In the genomic region with DNA sequence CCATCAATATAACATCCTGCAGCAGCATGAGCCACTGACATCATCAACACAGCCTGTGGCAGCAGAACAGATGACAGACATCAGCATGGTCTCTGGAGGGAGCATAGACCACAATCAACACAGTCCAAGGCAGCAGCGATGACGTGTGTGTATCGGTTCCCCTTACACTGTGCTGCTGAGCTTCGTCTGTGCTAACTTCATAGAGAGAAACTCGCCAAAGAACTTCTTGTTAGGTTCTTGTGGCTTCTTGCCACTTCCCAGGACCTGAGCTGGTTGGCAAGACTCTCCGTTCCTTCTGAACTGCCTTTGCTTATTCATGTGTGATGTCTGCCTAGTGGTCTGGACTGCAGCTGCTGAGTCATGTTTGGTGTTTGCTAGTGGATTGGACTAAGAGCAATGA, we compare ENCODE assay signal across 19 mouse cellular contexts. TPM values are rescaled to one million over a fixed set of nuclear protein-coding genes. Genes with fewer than 3 reads are reported as not detected.
DNase-seq lines count a peak whose midpoint lies in the region; ATAC-seq and TF ChIP-seq lines count a peak whose summit lies in the region.
"Had no signal": no experiment of that assay in that cellular context is flagged by ENCODE, and none has a peak within 500 bp of the region (broad histone marks: within the 10 kb centered on the region; RNA-seq: fewer than 3 reads in every experiment).

No protein-coding gene starts in this region.

- no peak for TF ChIP-seq CTCF in MEL (IDR thresholded peaks at IDR 0.05 in 2 of 3, conservative IDR thresholded peaks at IDR 0.05 in 1 of 3; ENCODE audit: control insufficient read depth in 1 of 3, insufficient read depth in 1 of 3, low read depth in 2 of 3, low read length in 3 of 3, poor library complexity in 1 of 3, severe bottlenecking in 1 of 3)

- ATAC-seq in granulocyte monocyte progenitor cell, adult 5-6 weeks (replicated peaks; ENCODE audit: poor library complexity, severe bottlenecking): peak; percentile 50
- no peak for ATAC-seq in megakaryocyte-erythroid progenitor cell, adult 5-6 weeks (replicated peaks; ENCODE audit: low FRiP score, low TSS enrichment, poor library complexity, severe bottlenecking)
- ATAC-seq in forebrain, embryonic 13.5 days: no peak
- ATAC-seq in frontal cortex, adult (ENCODE audit: low TSS enrichment): no peak
- ATAC-seq: midbrain, embryonic 15.5 days had no signal

- TF ChIP-seq EP300 in MEL (IDR thresholded peaks at IDR 0.05; ENCODE audit: low read depth in 1 of 2, low read length in 2 of 2): peak in 1 of 2 experiments; percentile 51; a peak in 1 of 4 replicates

- WGBS in forebrain, embryonic 13.5 days: 91% methylated on average over 6 of the region's 6 CpGs

- no peaks in the 10 kb centered on the region for H3K9me3 ChIP-seq in MEL (replicated peaks; ENCODE audit: insufficient read depth, low read length)
- peaks cover 17% of the 10 kb centered on the region for H3K9me3 ChIP-seq in forebrain, embryonic 13.5 days (replicated peaks)

- TF ChIP-seq POLR2A in MEL (IDR thresholded peaks at IDR 0.05; ENCODE audit: control insufficient read depth in 1 of 2, insufficient read depth in 1 of 2, low read depth in 1 of 2, low read length in 2 of 2, poor library complexity in 1 of 2): no peak

- no peak overlapping the region for H3K4me2 ChIP-seq in forebrain, embryonic 13.5 days
- H3K4me2 ChIP-seq: embryonic facial prominence, embryonic 12.5 days; hindbrain, embryonic 15.5 days; limb, embryonic 12.5 days; liver, embryonic 11.5 days; midbrain, embryonic 15.5 days had no signal

- peak; percentile 29 to 53 for DNase-seq in kidney, postnatal 36 days
- no peak for DNase-seq in kidney, postnatal 10 days
- peak; percentile 81 for DNase-seq in MEL (ENCODE audit: low read depth, low spot score)
- peak; percentile 39 for DNase-seq in splenic B cell, adult 2 months (ENCODE audit: low read depth, low spot score)
- DNase-seq: adrenal gland, postnatal 36 days; cerebellum, adult 11 months; cerebellum, adult 9-11 months; lung, adult 18-20 months; lung, postnatal 10 days had no signal

- H3K27me3 ChIP-seq in MEL (ENCODE audit: control insufficient read depth in 1 of 2, insufficient read depth in 2 of 2, low read length in 2 of 2): no peaks in the 10 kb centered on the region
- no peaks in the 10 kb centered on the region for H3K27me3 ChIP-seq in splenic B cell, adult 2 months (ENCODE audit: control insufficient read depth, insufficient read depth, low read length, poor library complexity, severe bottlenecking)
- H3K27me3 ChIP-seq in forebrain, embryonic 13.5 days: peaks cover 7% of the 10 kb centered on the region
- H3K27me3 ChIP-seq: embryonic facial prominence, embryonic 12.5 days; hindbrain, embryonic 15.5 days; midbrain, embryonic 15.5 days had no signal

- H3K9ac ChIP-seq in MEL (ENCODE audit: control insufficient read depth, low read depth, low read length, poor library complexity, severe bottlenecking): no peak overlapping the region
- no peak overlapping the region for H3K9ac ChIP-seq in forebrain, embryonic 13.5 days
- H3K9ac ChIP-seq: embryonic facial prominence, embryonic 12.5 days; hindbrain, embryonic 15.5 days; limb, embryonic 12.5 days; midbrain, embryonic 15.5 days had no signal

- peak overlapping the region in 1 of 2 experiments; percentile 18; a peak in 1 of 4 replicates for H3K4me3 ChIP-seq in MEL (ENCODE audit: control insufficient read depth in 1 of 2, insufficient read depth in 1 of 2, low read depth in 2 of 2, low read length in 2 of 2)
- H3K4me3 ChIP-seq in forebrain, embryonic 13.5 days: no peak overlapping the region
- H3K4me3 ChIP-seq: embryonic facial prominence, embryonic 12.5 days; heart, embryonic 10.5 days; hindbrain, embryonic 15.5 days; limb, embryonic 12.5 days; midbrain, embryonic 15.5 days had no signal

- H3K4me1 ChIP-seq in MEL (ENCODE audit: control insufficient read depth in 1 of 2, insufficient read depth in 2 of 2, low read length in 2 of 2): peaks cover 9 to 18% of the 10 kb centered on the region in 2 experiments
- no peaks in the 10 kb centered on the region for H3K4me1 ChIP-seq in forebrain, embryonic 13.5 days
- H3K4me1 ChIP-seq: embryonic facial prominence, embryonic 12.5 days; heart, embryonic 10.5 days; hindbrain, embryonic 15.5 days; limb, embryonic 12.5 days; midbrain, embryonic 15.5 days had no signal

- H3K36me3 ChIP-seq in MEL (ENCODE audit: control insufficient read depth in 1 of 2, insufficient read depth in 2 of 2, low read length in 2 of 2): peaks cover 0 to 11% of the 10 kb centered on the region in 2 experiments; a peak in 3 of 4 replicates
- H3K36me3 ChIP-seq in splenic B cell, adult 2 months (ENCODE audit: control insufficient read depth, insufficient read depth, low read length, poor library complexity, severe bottlenecking): no peaks in the 10 kb centered on the region
- H3K36me3 ChIP-seq in forebrain, embryonic 13.5 days (ENCODE audit: poor library complexity, severe bottlenecking): peaks cover 9% of the 10 kb centered on the region; the same call in 1 of the 2 replicates
- H3K36me3 ChIP-seq: embryonic facial prominence, embryonic 12.5 days; limb, embryonic 12.5 days; midbrain, embryonic 15.5 days had no signal

- no peak for TF ChIP-seq RAD21 in MEL (IDR thresholded peaks at IDR 0.05; ENCODE audit: low read depth, low read length)

- no peaks in the 10 kb centered on the region for H3K79me2 ChIP-seq in MEL (ENCODE audit: control insufficient read depth, insufficient read depth, low read length, poor library complexity)

- peak overlapping the region; percentile 76 for H3K27ac ChIP-seq in MEL (ENCODE audit: control insufficient read depth, low read depth, low read length)
- H3K27ac ChIP-seq in forebrain, embryonic 13.5 days: no peak overlapping the region
- H3K27ac ChIP-seq: embryonic facial prominence, embryonic 12.5 days; heart, embryonic 10.5 days; hindbrain, embryonic 15.5 days; limb, embryonic 12.5 days; midbrain, embryonic 15.5 days had no signal

TF ChIP-seq in MEL, 35 proteins besides CTCF, POLR2A, EP300 and RAD21:
- TF ChIP-seq MXI1 (IDR thresholded peaks at IDR 0.05; ENCODE audit: low read depth, low read length): peak; percentile 46; the same call in 1 of the 2 replicates
- no peak for TF ChIP-seq NRF1 (IDR thresholded peaks at IDR 0.05; ENCODE audit: insufficient read depth, low read depth, low read length, poor library complexity, severe bottlenecking)
- TF ChIP-seq MAX (IDR thresholded peaks at IDR 0.05; ENCODE audit: low read length): peak; percentile 36; the same call in 1 of the 2 replicates
- 0 out of 2 replicates have a peak, but pooled peaks have one; percentile 54 for TF ChIP-seq GABPA (IDR thresholded peaks at IDR 0.05; ENCODE audit: low read depth, low read length)
- no peak for TF ChIP-seq ELF1 (IDR thresholded peaks at IDR 0.05; ENCODE audit: low read depth, low read length)
- TF ChIP-seq ETS1 (IDR thresholded peaks at IDR 0.05; ENCODE audit: low read depth, low read length): peak; percentile 84
- no peak for TF ChIP-seq TAL1 (IDR thresholded peaks at IDR 0.05; ENCODE audit: low read length)
- TF ChIP-seq MYC (IDR thresholded peaks at IDR 0.05; ENCODE audit: low read depth, low read length): peak; percentile 60; the same call in 1 of the 2 replicates
- peak; percentile 62; the same call in 1 of the 2 replicates for TF ChIP-seq MAFK (IDR thresholded peaks at IDR 0.05; ENCODE audit: borderline replicate concordance, low read depth, low read length)
- 0 out of 2 replicates have a peak, but pooled peaks have one; percentile 35 for TF ChIP-seq TBP (IDR thresholded peaks at IDR 0.05; ENCODE audit: low read depth, low read length)
TF ChIP-seq in MEL: peak in this region for 7.

RNA-seq across cellular contexts. Expression of gene Chac1, which starts 7.2 kb away (rescaled TPM):
- 3.6 and 33.0 TPM in 2 replicates for total RNA-seq in MEL (2012; rRNA removed)
- polyA plus RNA-seq in MEL (2012; ENCODE audit: insufficient read depth in 1 of 2, insufficient read length in 2 of 2, low read depth in 1 of 2, low replicate concordance in 2 of 2, missing spikeins in 1 of 2): 1 to 10 TPM in 1 of 2 experiments, not detected in 1; 6.4 TPM
- not detected in 2 replicates for total RNA-seq in granulocyte monocyte progenitor cell, adult 5-6 weeks (2014; fragmentation: Nextera tagmentation)
- not detected in 2 replicates for total RNA-seq in granulocyte monocyte progenitor cell, adult 5-6 weeks (2017)
- total RNA-seq in megakaryocyte-erythroid progenitor cell, adult 5-6 weeks (2014; fragmentation: Nextera tagmentation): not detected in 2 replicates
- not detected in 2 replicates for total RNA-seq in megakaryocyte-erythroid progenitor cell, adult 5-6 weeks (2017)
- 2.3 and 3.4 TPM in 2 replicates for polyA plus RNA-seq in forebrain, embryonic 13.5 days (2015; fragmentation: Nextera tagmentation; extraction: Ambion mirVana)

RNA-seq across cellular contexts. Expression of gene Dll4, which starts 32.7 kb away (rescaled TPM):
- total RNA-seq in MEL (2012; rRNA removed): 0.16 TPM in 1 of 2 replicates, not detected in the other
- polyA plus RNA-seq in MEL (2012; ENCODE audit: insufficient read depth in 1 of 2, insufficient read length in 2 of 2, low read depth in 1 of 2, low replicate concordance in 2 of 2, missing spikeins in 1 of 2): under 1 TPM in 1 of 2 experiments, not detected in 1; 0.18 TPM
- total RNA-seq in granulocyte monocyte progenitor cell, adult 5-6 weeks (2014; fragmentation: Nextera tagmentation): not detected in 2 replicates
- total RNA-seq in granulocyte monocyte progenitor cell, adult 5-6 weeks (2017): not detected in 2 replicates
- total RNA-seq in megakaryocyte-erythroid progenitor cell, adult 5-6 weeks (2014; fragmentation: Nextera tagmentation): not detected in 2 replicates
- total RNA-seq in megakaryocyte-erythroid progenitor cell, adult 5-6 weeks (2017): not detected in 2 replicates
- polyA plus RNA-seq in forebrain, embryonic 13.5 days (2015; fragmentation: Nextera tagmentation; extraction: Ambion mirVana): 3.9 and 4.0 TPM in 2 replicates
